Mouse (Mus musculus): ENCODE data around the gene Prr22. TPM values are rescaled to one million over a fixed set of nuclear protein-coding genes. Genes with fewer than 3 reads are reported as not detected.

The Prr22 gene
- polyA plus RNA-seq, 1 experiment from 2014 or later = 0.70 TPM

DNA sequence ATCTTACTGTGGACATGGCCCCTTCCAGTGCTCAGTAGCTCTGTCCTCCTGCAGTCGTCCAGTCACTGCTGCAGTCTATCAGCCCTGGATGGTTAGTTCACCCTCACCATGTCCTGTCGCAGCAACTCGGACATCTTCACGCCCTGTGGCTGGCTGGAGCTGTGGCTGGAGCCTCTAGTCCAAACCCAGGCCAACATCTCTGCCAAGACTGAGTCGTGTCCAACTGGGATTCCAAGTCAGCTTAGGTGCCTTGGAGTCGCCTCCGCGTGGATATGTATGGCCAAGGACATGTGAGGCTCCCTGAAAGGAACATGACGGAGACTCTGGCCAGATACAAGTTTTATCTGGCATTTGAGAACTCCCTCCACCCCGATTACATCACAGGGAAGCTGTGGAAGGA is 31.8 kb upstream of the Prr22 start:
- Histone ChIP-seq H3K36me3 (ENCODE audit: control insufficient read depth, insufficient read depth, low read length) (no peaks in the 10 kb centered on the region), H3K27me3 (ENCODE audit: control insufficient read depth, insufficient read depth, low read length) (no peaks in the 10 kb centered on the region), H3K4me3 (ENCODE audit: low read depth, low read length) (no peak overlapping the region), H3K4me1 (ENCODE audit: control insufficient read depth, insufficient read depth, low read length) (no peaks in the 10 kb centered on the region), H3K4me2 (ENCODE audit: low read depth, low read length) (no peak overlapping the region), H3K9me3 (ENCODE audit: control insufficient read depth, low read length) (no peaks in the 10 kb centered on the region), H3K9ac (replicated peaks; ENCODE audit: low read depth, low read length) (no peak overlapping the region), H3K27ac (ENCODE audit: low read depth, low read length) (no peak overlapping the region)
- 84% methylated on average over 10 of the region's 10 CpGs for WGBS
- no peak for ATAC-seq (ENCODE audit: low read depth)

DNA sequence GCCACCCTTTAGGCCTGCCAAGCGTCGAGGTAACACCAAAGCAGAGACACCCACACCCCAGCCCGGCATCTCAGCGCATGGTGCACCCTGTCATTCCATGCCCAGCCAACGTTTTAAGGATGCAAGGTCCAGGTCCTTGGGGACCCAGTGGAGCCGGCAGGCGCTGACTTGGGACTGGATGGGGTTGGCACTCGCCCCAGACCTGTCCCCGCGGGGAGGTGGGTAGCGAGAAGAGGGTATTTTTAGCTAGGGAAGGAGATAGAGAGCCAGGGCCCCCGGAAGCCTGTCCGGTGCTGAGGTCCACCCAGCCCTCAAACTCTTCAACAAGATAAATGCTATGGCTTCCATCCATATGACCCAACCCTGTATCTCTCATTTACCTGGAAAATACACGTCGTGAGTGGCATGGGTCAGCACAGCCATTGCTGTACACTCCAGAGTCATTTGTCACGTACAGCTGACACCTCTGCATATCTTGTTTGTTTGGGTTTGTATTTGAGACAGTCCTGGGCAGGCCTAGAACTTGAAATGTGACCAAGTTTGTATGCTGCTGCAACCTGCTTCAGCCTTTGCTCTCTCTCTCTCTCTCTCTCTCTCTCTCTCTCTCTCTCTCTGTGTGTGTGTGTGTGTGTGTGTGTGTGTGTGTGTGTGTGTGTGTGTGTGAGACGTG is 29.8 kb upstream of the Prr22 start:
- H3K9ac ChIP-seq (replicated peaks; ENCODE audit: low read depth, low read length) = no peak overlapping the region
- no peaks in the 10 kb centered on the region for H3K27me3 ChIP-seq (ENCODE audit: control insufficient read depth, insufficient read depth, low read length)
- no peaks in the 10 kb centered on the region for H3K9me3 ChIP-seq (ENCODE audit: control insufficient read depth, low read length)
- H3K36me3 ChIP-seq (ENCODE audit: control insufficient read depth, insufficient read depth, low read length) = no peaks in the 10 kb centered on the region
- WGBS = 86% methylated on average over 17 of the region's 17 CpGs
- no peak overlapping the region for H3K4me3 ChIP-seq (ENCODE audit: low read depth, low read length)
- H3K4me1 ChIP-seq (ENCODE audit: control insufficient read depth, insufficient read depth, low read length) = no peaks in the 10 kb centered on the region
- no peak overlapping the region for H3K27ac ChIP-seq (ENCODE audit: low read depth, low read length)
- no peak for ATAC-seq (ENCODE audit: low read depth)
- H3K4me2 ChIP-seq (ENCODE audit: low read depth, low read length) = no peak overlapping the region

GRCm38 (mm10) chr17:56740788-56741160 is 29.3 kb upstream of the Prr22 start:
- Histone ChIP-seq H3K36me3 (ENCODE audit: control insufficient read depth, insufficient read depth, low read length) (no peaks in the 10 kb centered on the region), H3K4me2 (ENCODE audit: low read depth, low read length) (no peak overlapping the region), H3K4me1 (ENCODE audit: control insufficient read depth, insufficient read depth, low read length) (no peaks in the 10 kb centered on the region), H3K4me3 (ENCODE audit: low read depth, low read length) (no peak overlapping the region), H3K9me3 (ENCODE audit: control insufficient read depth, low read length) (no peaks in the 10 kb centered on the region), H3K27ac (ENCODE audit: low read depth, low read length) (no peak overlapping the region), H3K27me3 (ENCODE audit: control insufficient read depth, insufficient read depth, low read length) (no peaks in the 10 kb centered on the region), H3K9ac (replicated peaks; ENCODE audit: low read depth, low read length) (no peak overlapping the region)
- WGBS = 79% methylated on average over 17 of the region's 17 CpGs
- ATAC-seq (ENCODE audit: low read depth) = no peak

- Histone ChIP-seq H3K36me3 (ENCODE audit: control insufficient read depth, insufficient read depth, low read length) (no peaks in the 10 kb centered on the region), H3K4me3 (ENCODE audit: low read depth, low read length) (no peak overlapping the region), H3K9me3 (ENCODE audit: control insufficient read depth, low read length) (no peaks in the 10 kb centered on the region), H3K27ac (ENCODE audit: low read depth, low read length) (no peak overlapping the region), H3K4me1 (ENCODE audit: control insufficient read depth, insufficient read depth, low read length) (no peaks in the 10 kb centered on the region), H3K27me3 (ENCODE audit: control insufficient read depth, insufficient read depth, low read length) (no peaks in the 10 kb centered on the region), H3K4me2 (ENCODE audit: low read depth, low read length) (no peak overlapping the region), H3K9ac (replicated peaks; ENCODE audit: low read depth, low read length) (no peak overlapping the region)
- WGBS = 69% methylated on average over 5 of the region's 5 CpGs
- no peak for ATAC-seq (ENCODE audit: low read depth)
These were observed 25.9 kb upstream of the Prr22 start for GRCm38 (mm10) chr17:56744173-56744572.

- no peaks in the 10 kb centered on the region for H3K36me3 ChIP-seq (ENCODE audit: control insufficient read depth, insufficient read depth, low read length)
- ATAC-seq (ENCODE audit: low read depth) = peak; percentile 87
- no peaks in the 10 kb centered on the region for H3K9me3 ChIP-seq (ENCODE audit: control insufficient read depth, low read length)
- H3K4me1 ChIP-seq (ENCODE audit: control insufficient read depth, insufficient read depth, low read length) = no peaks in the 10 kb centered on the region
- 21% methylated on average over 58 of the region's 71 CpGs for WGBS
- peak overlapping the region; percentile 36 for H3K4me2 ChIP-seq (ENCODE audit: low read depth, low read length)
- H3K27ac ChIP-seq (ENCODE audit: low read depth, low read length) = no peak overlapping the region
- peaks cover 40% of the 10 kb centered on the region for H3K27me3 ChIP-seq (ENCODE audit: control insufficient read depth, insufficient read depth, low read length)
- no peak overlapping the region for H3K9ac ChIP-seq (replicated peaks; ENCODE audit: low read depth, low read length)
- peak overlapping the region; percentile 23 for H3K4me3 ChIP-seq (ENCODE audit: low read depth, low read length)
These were observed 18.5 kb upstream of the Prr22 start for GRCm38 (mm10) chr17:56751404-56752072.

DNA sequence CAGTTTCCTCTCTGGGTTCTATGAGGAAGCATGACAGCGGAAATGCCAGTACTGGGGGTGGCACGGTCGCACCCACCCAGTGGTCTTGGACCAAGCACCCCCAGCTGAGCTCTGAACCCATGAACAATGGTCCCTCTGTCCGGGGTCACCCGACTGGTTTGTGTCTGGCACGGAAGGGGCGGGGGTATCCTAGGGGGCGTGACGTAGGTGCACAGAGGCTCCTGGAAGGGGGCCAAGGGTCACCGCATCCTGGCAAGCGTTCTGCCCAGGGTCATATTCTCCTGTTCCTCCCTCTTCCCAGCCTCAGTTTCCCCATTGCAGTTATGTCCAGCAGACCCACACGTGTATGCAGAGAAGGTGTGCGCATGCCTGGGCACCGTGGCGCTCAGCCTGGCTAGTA is 16.6 kb upstream of the Prr22 start:
- H3K9me3 ChIP-seq (ENCODE audit: control insufficient read depth, low read length) = no peaks in the 10 kb centered on the region
- H3K4me2 ChIP-seq (ENCODE audit: low read depth, low read length) = no peak overlapping the region
- H3K27me3 ChIP-seq (ENCODE audit: control insufficient read depth, insufficient read depth, low read length) = peaks cover 55% of the 10 kb centered on the region
- WGBS = 25% methylated on average over 15 of the region's 15 CpGs
- no peak overlapping the region for H3K4me3 ChIP-seq (ENCODE audit: low read depth, low read length)
- H3K27ac ChIP-seq (ENCODE audit: low read depth, low read length) = no peak overlapping the region
- ATAC-seq (ENCODE audit: low read depth) = no peak
- H3K9ac ChIP-seq (replicated peaks; ENCODE audit: low read depth, low read length) = no peak overlapping the region
- 0 out of 2 replicates have a peak, but pooled peaks cover 5% of the 10 kb centered on the region for H3K4me1 ChIP-seq (ENCODE audit: control insufficient read depth, insufficient read depth, low read length)
- H3K36me3 ChIP-seq (ENCODE audit: control insufficient read depth, insufficient read depth, low read length) = no peaks in the 10 kb centered on the region

DNA sequence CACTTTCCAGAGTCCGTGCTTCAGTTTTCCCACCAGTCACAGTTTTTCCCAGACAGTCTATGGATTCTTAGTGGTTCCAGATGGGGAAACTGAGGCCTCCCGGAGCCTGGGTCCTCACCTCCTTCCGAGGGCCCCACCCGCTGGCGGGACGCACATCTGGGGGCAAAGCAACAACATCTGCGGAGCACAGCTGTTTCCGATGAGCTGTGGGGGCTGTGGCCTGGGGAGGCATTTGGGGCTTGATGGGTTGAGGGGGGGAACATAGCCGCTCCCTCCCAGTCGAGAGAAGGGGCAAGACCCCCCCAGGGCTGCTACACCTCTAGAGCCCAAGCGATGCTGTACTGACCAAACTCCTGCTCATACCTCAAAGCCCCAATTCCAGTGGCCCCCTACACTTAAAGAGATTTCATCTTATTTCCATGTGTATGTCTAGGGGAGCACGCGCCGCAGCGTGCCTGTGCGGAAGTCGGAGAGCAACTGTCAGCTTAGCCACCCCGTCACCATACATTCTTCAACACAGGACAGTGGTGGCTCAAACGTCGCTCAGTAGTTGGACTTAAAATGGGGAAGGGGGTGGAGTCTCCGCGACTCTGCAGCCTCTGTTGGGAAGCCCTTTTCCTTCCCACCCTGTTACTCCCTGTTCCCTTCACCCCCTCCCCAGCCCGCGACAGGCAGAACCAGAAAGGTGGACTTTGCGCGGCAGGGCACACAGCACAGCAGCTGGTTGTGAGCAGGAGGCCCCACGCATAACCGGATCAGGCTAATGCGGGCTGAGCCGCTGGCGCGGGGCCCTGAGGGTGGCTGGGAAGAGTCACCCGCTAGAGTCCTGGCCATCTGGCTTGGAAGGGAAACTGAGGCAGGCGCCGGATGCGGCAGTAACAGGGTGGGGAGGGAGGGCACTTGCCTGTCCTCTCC is 15.5 kb upstream of the Prr22 start:
- Histone ChIP-seq H3K4me1 (ENCODE audit: control insufficient read depth, insufficient read depth, low read length) (0 out of 2 replicates have a peak, but pooled peaks cover 5% of the 10 kb centered on the region), H3K4me2 (ENCODE audit: low read depth, low read length) (no peak overlapping the region), H3K9ac (replicated peaks; ENCODE audit: low read depth, low read length) (no peak overlapping the region), H3K27me3 (ENCODE audit: control insufficient read depth, insufficient read depth, low read length) (peaks cover 56% of the 10 kb centered on the region), H3K27ac (ENCODE audit: low read depth, low read length) (no peak overlapping the region), H3K4me3 (ENCODE audit: low read depth, low read length) (no peak overlapping the region), H3K36me3 (ENCODE audit: control insufficient read depth, insufficient read depth, low read length) (no peaks in the 10 kb centered on the region), H3K9me3 (ENCODE audit: control insufficient read depth, low read length) (no peaks in the 10 kb centered on the region)
- ATAC-seq (ENCODE audit: low read depth) = no peak
- 16% methylated on average over 36 of the region's 36 CpGs for WGBS

- ATAC-seq (ENCODE audit: low read depth) = 0 out of 2 replicates have a peak, but pooled peaks have one; percentile 2
These were observed 13.2 kb upstream of the Prr22 start for GRCm38 (mm10) chr17:56756703-56757399.

More at GRCm38 (mm10) chr17:56756703-56757399, 13.2 kb upstream of the Prr22 start:
- H3K4me3 ChIP-seq (ENCODE audit: low read depth, low read length) = peak overlapping the region; percentile 35
- H3K9me3 ChIP-seq (ENCODE audit: control insufficient read depth, low read length) = no peaks in the 10 kb centered on the region
- peak overlapping the region; percentile 59 for H3K4me2 ChIP-seq (ENCODE audit: low read depth, low read length)
- H3K4me1 ChIP-seq (ENCODE audit: control insufficient read depth, insufficient read depth, low read length) = 0 out of 2 replicates have a peak, but pooled peaks cover 7% of the 10 kb centered on the region
- peak overlapping the region; percentile 46; the same call in 1 of the 2 replicates for H3K9ac ChIP-seq (replicated peaks; ENCODE audit: low read depth, low read length)
- 2% methylated on average over 36 of the region's 51 CpGs for WGBS
- H3K27me3 ChIP-seq (ENCODE audit: control insufficient read depth, insufficient read depth, low read length) = peaks cover 58% of the 10 kb centered on the region
- no peak overlapping the region for H3K27ac ChIP-seq (ENCODE audit: low read depth, low read length)
- H3K36me3 ChIP-seq (ENCODE audit: control insufficient read depth, insufficient read depth, low read length) = no peaks in the 10 kb centered on the region

Data from neural tube, embryonic 14.5 days (tissue).